Mouse (Mus musculus) kidney, postnatal 25 days (tissue): ENCODE data around the gene Cxcr2.
"Not testable (repeated sequence)": the region's sequence is repeated elsewhere in the genome, so short reads cannot be mapped to it uniquely, and the experiment has no call there.

ENCODE experiments used
- DNase-seq, 2 experiments: peaks; one replicate each; pipeline ENCODE4 v3.0.0; 2021; ENCODE audit warnings: mixed read lengths in 2 of 2

Gene Cxcr2

DNA sequence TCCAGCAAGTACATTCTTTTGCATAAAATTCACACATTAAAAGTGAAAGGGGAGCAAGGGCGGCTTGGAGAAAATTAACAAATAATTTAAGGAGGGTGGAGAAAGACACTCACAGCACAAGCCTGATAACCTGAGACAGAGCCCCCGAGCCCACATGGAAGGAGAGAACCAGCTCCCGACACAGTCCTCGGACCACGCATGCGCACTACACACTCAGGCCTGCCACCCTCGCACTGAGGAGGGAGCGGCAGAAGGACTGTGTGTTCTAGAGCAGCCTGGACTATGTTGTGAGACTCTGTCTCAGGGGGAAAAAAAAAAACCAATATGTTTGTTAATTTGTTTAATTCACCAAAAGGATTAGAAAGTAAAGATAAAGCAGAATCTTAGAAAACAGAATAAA lies 12.0 kb upstream of the Cxcr2 start:
- DNase-seq, result no peak

DNA sequence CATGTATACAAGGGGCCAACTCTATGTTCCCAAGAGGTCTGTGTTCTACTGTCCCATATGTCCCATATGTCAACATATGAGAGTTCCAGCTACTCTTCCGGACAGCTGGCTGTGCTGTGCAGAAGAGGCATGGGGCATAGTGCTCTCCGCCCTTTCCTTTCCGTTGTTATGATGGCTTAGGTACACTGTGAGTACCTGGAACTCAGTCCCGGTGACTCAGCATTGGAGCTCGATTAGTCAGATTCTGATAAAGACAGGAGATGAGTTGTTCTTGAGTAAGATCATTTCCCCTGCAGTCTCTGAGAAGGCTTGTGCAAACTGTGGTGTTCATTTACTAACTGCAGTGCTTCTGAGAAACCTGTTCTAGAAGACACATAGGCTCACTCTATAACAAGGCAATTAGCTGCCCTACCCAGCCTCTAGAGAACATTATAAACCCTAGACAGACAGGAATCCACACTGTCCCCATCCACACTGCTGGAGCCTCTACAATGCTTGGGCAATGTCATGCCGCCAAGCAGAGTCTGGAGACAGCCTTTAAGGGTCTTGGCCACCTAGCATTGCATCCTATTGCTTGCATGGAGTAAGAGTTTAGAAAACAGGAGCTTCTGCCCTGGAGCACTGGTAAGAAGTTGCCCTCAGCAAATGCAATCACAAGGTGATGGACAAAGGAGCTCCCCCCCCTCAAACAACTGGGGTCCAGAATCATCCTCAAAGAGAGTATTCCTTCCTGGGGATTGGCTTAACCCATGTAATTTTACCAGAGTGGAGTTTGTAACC lies 4.5 kb upstream of the Cxcr2 start:
- no peak for DNase-seq

DNA sequence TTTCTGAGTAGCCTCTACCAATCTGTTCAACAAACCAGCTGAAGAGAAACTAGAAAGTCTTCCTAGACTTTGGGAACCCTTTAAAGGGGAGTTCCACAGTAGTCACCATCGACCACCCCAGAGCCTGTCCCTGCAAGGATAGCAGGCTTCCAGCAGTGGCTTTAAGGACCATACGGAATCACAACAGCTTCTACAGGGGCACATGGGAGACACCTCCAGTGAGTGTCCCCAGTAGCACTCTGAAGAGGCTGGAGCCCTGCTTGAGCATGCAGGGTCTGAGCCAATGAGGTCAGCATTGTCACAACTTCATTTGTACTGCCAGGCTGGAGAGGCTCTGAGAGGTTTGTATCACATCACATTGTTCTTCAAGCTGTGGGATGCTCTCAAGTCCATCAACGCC lies 3.7 kb upstream of the Cxcr2 start:
- no peak for DNase-seq

DNA sequence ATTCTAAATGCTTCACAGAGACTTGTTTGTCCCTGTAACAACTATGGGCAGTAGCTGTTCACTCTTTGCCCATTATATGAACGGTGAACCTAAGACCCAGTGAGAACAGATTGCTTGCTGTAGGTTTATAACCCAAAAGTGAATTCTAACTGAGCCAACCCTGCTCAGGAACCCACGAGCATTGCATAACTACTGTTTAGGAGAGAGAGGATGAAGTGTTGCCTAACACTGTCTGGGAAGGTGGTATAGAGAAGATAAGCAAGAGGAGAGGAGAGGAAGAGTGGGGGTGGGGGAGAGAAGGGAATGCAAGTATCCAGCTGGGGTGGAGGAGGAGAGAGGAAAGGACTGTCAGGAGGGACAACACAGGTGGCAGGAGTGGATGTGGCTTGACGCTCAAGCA lies 2.7 kb upstream of the Cxcr2 start:
- no peak for DNase-seq

DNA sequence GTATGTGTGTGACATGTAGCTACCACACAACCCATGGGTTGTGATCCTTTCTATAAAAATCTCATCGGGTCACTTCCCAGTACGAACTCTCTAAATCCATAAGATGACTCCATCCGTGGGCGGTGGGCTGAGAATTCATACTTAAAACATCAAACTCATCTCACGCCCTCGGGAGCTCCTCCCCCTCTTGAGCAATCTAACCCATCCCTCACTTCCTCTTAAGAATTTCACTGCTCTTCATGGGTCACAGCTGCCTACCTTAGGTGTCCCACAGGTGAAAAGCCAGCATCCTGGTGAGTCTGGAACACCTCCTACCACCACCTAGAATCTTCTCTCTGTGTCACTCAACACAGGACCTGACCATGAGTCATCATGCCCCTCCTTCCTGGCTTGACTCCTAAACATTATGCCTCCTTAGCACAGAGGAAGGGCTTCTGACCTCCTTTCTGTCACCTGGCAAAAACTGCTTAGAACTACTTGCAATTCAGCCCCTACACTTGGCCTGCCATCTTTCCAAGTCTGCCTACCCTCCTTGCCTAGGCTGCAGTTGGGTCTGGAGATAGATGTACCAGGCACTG lies 1.7 kb downstream of the Cxcr2 start:
- no peak for DNase-seq

DNA sequence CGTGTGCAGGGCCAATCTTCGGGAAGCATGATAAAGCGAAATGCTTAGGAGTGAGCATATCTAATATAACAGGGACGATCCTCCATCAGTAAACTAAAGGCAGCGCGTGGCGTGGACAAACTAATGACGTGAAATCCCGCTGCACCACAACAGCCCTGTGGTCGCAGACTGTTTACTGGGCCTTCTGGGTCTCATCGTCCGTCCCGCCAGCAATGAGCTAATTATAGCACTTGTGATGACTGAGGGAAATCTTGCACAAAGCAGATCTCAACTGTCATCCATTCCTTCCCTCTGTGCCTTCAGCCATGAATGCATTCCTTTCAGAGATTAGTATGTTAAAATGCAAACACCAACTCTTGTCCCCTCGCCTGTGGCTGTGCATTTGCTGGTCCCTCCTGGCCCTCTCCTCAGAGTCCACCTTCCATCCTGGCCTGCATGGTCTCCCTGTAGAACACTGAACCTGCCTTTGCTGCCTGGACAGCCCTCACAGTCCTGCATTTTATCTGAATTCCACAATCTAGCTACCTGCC lies 2.7 kb downstream of the Cxcr2 start:
- no peak for DNase-seq

DNA sequence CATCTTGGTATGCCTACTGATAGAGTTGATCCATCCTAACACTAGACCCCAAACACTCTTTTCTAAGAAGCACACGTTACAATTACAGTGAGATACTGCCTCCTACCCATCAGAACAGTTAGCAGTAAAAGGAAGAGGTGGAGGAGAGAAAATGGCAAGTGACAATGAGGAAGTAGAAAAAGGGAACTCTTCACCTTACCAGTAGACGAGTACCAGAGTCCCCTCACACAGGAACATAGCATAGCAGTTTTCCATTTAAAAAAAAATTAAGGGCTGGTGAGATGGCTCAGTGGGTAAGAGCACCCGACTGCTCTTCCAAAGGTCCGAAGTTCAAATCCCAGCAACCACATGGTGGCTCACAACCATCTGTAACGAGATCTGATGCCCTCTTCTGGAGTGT lies 5.8 kb downstream of the Cxcr2 start:
- DNase-seq, result not testable (repeated sequence)

DNA sequence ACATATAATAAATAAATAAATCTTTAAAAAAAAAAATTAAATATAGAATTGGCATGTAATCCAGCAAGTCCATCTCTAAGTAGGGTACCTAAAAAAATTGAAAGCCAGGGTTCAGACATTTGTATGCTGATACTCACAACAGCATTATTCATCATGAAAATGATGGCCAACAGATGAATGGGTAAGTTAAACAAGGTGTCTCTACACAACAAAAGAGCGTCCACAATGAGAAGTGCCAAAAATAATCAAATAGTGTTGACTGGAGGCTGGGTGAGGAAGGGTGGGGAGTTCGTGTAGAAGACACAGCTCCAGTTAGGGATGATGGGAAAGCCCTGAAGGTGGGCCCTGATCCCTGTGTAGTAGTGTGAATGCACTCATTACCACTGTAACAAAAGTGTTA lies 6.2 kb downstream of the Cxcr2 start:
- no peak for DNase-seq

DNA sequence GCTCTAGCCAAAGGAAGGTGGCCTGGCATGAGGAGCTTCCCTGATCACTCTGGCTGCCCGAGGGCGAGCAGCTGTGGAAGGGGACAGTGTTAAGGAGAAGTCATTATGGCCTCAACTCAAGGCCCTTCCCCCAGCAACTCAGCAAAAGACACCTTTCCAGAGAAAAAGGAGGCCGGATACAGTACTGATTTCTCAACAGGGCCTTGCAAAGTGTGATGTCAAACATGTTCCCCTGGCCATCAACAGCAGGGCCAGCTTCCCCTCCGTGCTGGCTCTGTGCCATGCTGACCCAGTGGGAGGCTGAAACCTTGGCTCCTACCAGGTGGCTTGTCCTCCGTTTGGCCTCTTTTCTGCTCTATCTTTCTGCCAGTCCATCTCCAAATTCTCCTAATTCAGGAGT lies 13.3 kb downstream of the Cxcr2 start:
- no peak for DNase-seq

DNA sequence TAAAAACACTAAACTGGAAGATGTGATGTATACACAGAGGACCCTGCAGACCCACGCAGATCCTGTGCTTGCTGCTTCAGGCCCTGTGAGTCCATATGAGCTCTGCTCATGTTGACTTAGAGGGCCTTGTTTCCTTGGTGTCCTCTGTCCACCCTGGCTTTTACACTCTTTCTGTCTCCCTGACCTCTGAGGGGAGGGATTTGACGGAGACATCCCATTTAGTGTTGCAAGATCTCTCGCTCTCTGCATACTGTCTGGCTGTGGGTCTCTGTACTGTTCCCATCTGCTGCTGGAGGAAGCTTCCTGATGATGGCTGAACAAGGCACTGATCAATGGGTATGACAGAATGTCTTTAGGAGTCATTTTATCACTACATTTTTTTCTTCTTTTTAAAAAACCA lies 15.9 kb downstream of the Cxcr2 start:
- no peak for DNase-seq

DNA sequence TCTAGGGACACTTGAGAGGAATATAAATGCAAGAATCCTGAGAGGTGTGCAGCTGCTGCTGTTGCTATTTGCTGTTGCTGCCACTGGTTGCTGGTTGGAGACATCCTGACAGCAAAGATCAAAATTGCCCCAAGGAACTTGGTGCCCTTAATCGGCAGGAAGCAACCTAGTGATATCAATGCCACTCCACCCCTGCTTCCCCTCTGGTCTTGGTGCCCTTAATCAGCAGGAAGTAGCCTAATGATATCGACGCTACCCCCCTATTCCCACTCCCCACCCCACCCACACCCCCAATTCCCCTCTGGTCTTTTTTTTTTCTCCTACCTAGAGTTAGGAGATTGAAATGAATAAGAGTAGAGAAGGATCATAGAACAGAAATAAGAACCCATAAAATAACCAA lies 18.9 kb downstream of the Cxcr2 start:
- no peak for DNase-seq

DNA sequence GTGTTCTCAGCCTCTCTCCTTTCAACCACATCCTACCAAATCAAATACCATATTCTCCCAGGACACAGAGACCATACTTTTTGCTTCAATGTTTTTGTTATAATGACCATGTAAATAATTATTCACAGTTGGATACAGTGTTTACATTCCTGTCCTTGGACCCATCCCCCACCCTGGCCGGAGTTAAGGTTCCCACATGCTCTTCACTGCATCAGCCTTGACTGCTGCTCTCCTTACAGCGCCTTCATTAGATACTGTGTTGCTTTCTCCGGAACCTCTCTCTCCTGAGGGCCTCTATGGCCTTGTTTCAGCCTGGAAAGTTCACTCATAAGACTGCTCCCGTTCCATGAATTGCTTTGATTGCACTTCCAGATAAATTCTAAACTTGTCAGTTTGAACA lies 21.9 kb downstream of the Cxcr2 start:
- DNase-seq, result no peak

DNA sequence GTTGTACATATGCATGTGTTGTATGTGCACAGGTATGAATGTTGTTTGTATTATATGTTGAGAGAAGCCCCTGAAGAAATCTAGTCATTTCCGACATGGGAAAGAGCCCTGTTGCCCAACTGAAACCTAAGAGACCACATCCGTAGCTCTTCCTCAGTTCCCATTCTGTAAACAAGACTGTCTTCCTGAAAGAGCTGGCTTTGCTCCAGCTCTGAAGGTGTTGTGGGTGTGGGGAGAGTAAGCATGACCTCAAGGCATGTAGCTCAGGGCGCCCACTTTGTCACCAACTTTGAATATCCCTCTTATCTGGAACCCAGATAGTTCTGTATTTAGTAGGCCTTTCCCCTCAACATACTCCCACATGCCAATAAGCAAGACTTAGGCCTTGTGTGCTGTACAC lies 24.8 kb downstream of the Cxcr2 start:
- DNase-seq, result no peak

DNA sequence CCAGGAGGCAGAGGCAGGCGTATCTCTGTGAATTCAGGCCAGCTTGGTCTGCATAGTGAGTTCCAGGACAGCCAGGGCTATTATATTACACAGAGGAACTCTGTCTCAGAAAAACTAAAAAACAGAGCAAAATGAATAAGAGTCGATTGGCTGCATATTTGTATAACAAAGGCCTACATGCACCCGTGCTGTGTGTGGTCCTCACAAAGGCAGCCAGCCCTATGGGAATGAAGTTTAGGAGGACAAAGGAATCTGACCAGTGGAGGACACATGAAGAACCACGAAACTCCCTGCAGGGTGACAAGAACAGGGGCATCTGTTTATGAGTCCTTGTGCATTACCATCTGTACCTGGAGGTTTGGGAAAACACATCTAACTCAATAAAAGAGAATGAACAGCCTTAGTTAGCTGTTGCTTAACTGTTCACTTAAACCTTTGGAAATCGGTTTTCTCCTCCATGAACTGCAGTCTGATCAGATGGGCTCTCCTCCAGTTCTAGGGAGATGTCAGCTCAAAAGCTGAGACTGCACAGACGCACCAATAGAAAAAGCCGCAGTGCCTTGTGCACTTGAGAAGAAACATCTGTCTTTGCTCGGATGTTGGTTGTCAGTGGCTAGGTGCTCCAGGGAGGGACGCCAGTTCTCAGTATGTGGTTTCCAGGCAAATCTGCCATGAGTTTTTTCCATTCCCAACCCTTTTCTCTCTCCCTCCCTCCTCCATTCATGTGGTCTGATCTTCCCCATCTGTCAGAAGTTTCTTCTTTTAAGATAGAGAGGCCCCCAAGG lies 26.0 kb downstream of the Cxcr2 start:
- no peak for DNase-seq

DNA sequence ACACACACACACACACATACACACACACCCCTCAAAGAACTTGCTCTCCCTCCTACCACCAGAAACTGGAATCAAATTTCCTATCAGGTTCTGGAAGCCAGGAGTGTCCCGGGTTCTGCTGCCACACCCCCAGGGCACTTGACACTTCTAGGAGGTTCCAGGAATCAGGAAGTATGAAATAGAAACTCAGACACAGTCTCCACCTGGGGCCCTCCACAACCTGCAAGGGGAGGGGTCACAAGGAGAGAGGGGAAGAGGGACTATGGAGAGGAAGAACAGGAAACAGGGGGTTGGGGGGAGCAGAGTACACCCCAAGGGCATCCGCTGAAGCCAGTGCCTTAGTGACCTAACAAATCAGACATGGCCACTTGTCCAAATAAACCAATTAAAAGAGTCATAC lies 27.7 kb downstream of the Cxcr2 start:
- no peak for DNase-seq

DNA sequence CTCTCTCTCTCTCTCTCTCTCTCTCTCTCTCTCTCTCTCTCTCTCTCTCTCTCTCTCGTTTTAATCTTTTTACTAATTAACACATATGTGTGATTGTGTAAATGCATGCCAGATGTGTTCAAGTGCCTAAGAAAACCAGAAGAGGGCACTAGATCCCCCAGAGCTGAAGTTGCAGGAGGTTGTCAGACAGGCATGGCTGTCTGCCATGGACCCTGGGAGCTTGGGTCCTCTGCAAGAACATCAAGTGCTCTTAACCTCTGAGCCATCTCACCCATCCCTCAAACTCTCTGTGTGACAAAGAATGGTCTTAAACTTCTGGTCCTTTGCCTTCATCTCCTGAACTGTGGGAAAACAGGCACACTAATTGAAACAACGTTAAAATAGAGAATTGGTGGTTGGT lies 29.2 kb downstream of the Cxcr2 start:
- peak in 1 of 2 experiments; percentile 35 for DNase-seq

DNA sequence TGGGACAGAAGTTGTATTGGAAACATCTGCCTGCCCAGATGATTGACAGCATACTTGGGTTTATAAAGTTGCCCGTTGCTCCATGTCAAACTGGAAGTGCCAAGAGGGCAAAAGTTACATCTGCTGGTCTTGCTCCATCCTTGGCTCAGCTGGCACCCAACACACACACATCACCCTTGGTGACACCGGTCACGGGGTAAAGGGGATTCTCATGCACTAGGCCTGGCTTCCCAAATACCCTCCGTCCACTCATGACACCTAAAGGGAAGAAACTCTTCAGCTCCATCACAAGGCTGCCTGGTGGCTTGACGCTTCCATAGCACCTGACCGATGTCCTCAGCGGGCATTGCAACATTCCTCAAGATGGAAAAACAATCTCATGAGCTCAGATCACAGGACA lies 36.7 kb downstream of the Cxcr2 start:
- DNase-seq, result peak in 1 of 2 experiments; percentile 29

DNA sequence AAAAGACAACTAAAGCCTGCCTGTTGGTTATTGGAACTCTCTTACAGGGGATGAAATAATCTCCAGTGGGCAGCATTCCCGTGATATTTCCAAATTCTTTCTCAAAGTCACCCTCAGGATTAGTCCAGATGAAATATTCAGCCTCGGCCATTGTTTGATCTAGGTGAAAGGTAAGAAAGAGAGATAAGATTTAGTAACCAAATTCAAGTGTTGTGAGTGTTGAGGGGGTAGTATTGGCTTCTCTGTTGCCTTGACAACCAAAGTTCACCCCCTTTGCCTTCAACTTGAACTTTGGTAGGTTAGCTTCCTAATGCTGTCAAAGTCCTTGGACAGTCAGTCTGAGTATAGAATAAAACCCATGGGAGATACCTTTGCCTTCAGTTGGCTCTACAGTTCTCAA lies 38.9 kb downstream of the Cxcr2 start:
- no peak for DNase-seq

DNA sequence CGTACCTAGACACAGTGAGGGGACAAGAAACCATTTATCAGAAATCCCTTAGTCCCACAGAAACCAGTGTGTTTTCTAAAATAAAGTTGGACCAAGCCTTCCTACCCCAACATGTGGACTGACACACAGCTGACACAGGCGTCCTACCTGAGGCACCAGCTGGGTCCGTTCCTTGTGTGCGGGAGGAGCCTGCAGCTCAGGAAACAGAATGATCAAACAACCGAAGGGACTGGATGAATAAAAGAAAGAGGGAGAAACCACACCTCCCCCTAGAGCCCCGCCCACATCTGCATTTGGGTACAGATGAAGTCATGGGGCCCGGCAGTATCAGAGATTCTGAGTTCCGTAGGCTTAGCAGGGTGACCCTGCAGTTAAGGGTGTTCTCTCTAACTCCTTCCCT lies 40.7 kb downstream of the Cxcr2 start, which contains the start of gene Cxcr1:
Gene Cxcr1 (minus strand): TSS at position 187 of the 400 bp plus-strand sequence.
- no peak for DNase-seq

DNA sequence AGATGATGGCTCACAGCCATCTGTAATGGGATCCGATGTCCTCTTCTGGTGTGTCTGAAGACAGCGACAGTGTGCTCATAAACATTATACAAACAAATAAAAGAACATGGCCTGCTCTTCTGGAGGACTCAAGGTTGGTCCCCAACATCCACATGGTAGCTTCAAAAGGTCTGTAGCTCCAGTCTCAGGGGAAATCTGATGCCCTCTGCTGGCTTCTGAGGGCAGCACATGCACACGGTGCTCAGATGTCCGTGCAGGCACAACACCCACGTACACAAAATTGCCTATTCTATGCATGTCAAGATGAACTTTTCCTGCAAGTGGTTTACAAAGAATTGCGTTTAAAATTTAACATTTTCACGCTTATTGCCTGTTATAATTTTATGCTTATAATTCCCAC lies 42.2 kb downstream of the Cxcr2 start:
- peak; percentile 53 to 55 for DNase-seq

DNA sequence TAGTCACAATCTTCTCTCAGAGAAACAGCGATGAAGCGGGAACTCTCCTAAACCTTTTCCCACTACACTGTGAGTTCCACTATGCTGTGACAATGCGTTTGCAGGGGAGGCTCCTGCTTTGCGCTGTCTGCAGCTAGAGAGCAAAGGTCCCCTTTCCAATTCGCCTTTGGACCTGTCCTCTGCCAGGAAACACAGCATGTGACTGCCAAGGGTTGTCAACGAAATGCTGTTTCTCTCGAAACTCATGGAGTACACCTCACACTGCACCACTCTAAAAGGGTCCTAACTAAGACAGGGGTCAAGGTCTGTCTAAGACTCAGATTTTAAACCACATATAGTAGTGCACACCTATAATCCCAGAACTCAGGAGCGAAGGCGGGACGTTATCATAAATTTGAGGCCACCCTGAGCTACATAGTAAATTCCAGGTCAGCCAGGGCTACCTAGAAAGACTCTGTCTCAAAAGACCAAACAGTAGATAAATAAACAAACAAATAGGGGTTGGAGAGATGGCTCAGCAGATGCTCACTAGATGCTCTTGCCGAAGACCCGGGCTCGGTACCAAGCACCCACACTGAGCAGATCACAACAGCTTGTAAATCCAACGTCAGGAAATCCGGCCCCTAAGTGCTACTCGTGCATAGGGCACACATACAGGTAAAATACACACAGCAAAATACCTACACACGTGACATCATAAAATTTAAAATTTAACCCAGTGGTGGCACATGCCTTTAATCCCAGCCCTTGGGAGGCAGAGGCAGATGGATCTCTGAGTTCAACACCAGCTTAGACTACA lies 43.0 kb downstream of the Cxcr2 start:
- DNase-seq, result peak; percentile 69 to 85

DNA sequence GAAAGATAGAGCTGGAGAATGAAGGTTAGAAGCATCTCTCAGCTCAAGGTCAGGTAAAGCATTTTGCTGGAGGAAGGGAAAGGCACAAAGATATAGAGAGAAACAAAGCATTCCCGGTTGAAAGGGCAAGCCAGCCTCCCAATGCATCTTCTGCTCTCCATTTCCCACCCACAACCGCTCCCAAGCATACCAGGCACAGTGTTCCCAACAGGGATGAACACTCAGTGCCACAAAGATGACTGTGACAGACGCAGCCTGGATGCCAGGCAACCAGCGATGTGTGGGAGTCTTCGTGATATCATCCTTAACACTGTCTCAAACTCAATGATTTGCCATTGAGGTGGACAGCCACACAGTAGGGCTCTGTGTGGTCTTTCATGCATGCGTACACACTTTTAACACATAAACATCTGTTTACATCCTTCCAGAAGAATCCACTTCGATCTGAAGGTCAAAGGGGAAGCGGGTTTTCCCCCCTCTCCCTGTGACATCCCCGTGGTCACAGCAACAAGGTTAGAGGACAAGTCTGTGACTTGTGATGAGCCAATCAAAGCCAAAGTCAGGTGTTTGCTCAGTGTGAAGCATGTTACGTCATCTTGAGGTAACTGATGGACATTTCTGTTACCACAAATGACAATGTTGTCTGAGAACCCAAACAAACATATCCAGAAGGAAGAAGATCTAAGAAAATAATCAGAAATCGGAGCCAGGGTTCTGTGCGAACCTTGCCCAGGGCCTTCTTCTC lies 44.1 kb downstream of the Cxcr2 start:
- no peak for DNase-seq
